Mouse (Mus musculus) spleen, adult 2 months (tissue): ENCODE measurements at regions not wholly inside any gene's neighbourhood (a gene's known extent, or its start where the extent isn't known, plus 50 kb on each side); places are given as distances from the start of the nearest gene placed in this dataset.

ENCODE experiments used
- CTCF ChIP-seq: fragments of 200-500 bp; IDR thresholded peaks from 2 replicates; pipeline ENCODE4 v1.5.1; 2011; ENCODE audit warnings: mild to moderate bottlenecking, inconsistent platforms; ENCODE audit not compliant: insufficient read depth, insufficient read length, insufficient replicate concordance; ENCODE audit errors: extremely low read depth
- POLR2A ChIP-seq: fragments of 200-500 bp; IDR thresholded peaks from 2 replicates; pipeline ENCODE4 v1.6.1; 2011; ENCODE audit warnings: low read depth, low read length, inconsistent platforms

GRCm38 (mm10) chr10:126599686-126600085 lies 301.5 kb downstream of the Atp23 start:
- no peak for TF ChIP-seq CTCF
- TF ChIP-seq POLR2A, result no peak
